Mouse (Mus musculus): ENCODE results near the gene Zfp160. TPM values are rescaled to one million over a fixed set of nuclear protein-coding genes. Genes with fewer than 3 reads are reported as not detected.

Zfp160 gene
- polyA plus RNA-seq (2014; fragmentation: Nextera tagmentation; extraction: Ambion mirVana), result 17.5 and 17.6 TPM in 2 replicates

DNA sequence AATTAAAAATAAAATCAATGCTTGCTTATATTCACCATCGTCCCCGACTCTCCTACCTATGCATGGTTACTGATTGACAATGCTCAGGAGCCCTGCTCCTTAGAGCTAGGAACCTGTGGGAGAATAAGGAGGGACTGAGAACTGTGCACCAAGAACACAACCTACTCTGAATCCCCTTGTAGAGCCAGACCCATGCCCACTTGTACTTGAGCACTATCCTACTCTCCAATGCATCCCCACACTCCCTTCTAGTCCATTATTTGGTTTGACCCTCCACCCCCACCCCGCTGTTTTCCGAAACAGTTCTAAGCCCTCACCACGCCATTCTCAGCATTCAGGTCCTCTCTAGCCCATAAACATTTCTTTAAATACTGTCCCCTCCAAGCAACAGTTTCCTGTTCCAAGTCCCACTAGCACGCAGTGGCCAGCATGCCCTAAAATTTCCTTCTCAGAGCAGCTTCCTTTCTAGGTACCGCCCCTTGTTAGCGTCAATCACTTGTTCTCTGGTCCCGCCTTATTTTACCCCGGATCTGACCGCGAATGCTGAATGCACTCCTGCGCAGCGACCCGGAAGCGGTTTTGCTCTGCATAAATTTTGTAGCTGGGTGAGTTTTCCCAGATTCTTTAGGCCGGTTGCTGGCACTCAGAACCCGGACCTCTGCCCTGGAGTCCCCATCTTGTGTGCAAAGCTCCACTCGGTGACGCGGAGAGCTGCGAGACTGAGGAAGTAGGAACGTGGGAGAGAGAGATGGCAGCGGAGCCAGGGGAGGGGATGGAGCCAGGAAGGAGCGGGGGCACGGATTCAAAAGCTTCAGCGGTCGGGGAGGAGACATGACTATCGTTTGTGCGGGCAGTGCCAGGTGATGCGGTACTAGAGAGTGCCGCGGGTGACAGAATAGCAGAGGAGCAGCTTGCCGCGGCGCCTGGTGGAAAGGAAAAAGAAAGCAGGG is at the start of gene Zfp160:
Gene Zfp160, plus strand, starts transcription at position 522 of the 950 bp plus-strand sequence.
- no peaks in the 10 kb centered on the region for H3K9me3 ChIP-seq (ENCODE audit: control insufficient read depth, low read length)
- 6% methylated on average over 36 of the region's 36 CpGs for WGBS

DNA sequence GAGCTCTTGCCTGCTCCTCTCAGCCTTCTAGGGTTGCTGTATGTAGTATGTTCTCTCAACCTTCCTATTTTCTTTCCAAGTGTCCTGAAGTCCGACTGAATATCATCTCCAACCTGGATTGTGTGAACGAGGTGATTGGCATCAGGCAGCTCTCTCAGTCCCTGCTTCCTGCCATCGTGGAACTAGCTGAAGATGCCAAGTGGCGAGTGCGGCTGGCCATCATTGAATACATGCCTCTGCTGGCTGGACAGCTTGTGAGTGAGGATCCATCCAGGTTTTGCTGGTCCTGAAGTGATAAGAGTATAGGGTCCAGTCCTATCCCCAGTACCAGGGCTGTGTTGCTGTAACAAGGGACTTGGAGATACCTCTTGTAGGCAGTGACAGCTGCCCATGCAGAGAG is 48.3 kb upstream of the Zfp160 start:
- DNase-seq (ENCODE audit: low spot score), result no peak
- Histone ChIP-seq H3K36me3 (ENCODE audit: control insufficient read depth, insufficient read depth, low read length) (peaks cover 46% of the 10 kb centered on the region), H3K4me1 (replicated peaks; ENCODE audit: control insufficient read depth, insufficient read depth, low read length) (no peaks in the 10 kb centered on the region), H3K27ac (ENCODE audit: low read depth, low read length) (no peak overlapping the region), H3K4me3 (ENCODE audit: low read depth, low read length) (no peak overlapping the region), H3K4me2 (ENCODE audit: low read depth, low read length, severe bottlenecking) (no peak overlapping the region), H3K27me3 (ENCODE audit: control insufficient read depth, insufficient read depth, low read length) (no peaks in the 10 kb centered on the region), H3K9me3 (ENCODE audit: control insufficient read depth, low read length) (no peaks in the 10 kb centered on the region), H3K9ac (ENCODE audit: low read length) (no peak overlapping the region)
- no peak for ATAC-seq (replicated peaks; ENCODE audit: low FRiP score)
- WGBS, result 95% methylated on average over 5 of the region's 5 CpGs

More for the DNA sequence above, at the start of gene Zfp160:
- peak within 1 kb of the TSS; percentile 77 for H3K4me3 ChIP-seq (ENCODE audit: low read depth, low read length)
- no peaks in the 10 kb centered on the region for H3K27me3 ChIP-seq (ENCODE audit: control insufficient read depth, insufficient read depth, low read length)
- H3K27ac ChIP-seq (ENCODE audit: low read depth, low read length), result peak within 1 kb of the TSS; percentile 58
- peak within 1 kb of the TSS; percentile 58 for H3K4me2 ChIP-seq (ENCODE audit: low read depth, low read length, severe bottlenecking)
- H3K4me1 ChIP-seq (replicated peaks; ENCODE audit: control insufficient read depth, insufficient read depth, low read length), result no peaks in the 10 kb centered on the region
- DNase-seq (ENCODE audit: low spot score) (peak; percentile 88), ATAC-seq (replicated peaks; ENCODE audit: low FRiP score) (peak; percentile 98)
- H3K36me3 ChIP-seq (ENCODE audit: control insufficient read depth, insufficient read depth, low read length), result no peaks in the 10 kb centered on the region; the same call in 1 of the 2 replicates
- peak within 1 kb of the TSS; percentile 87 for H3K9ac ChIP-seq (ENCODE audit: low read length)

DNA sequence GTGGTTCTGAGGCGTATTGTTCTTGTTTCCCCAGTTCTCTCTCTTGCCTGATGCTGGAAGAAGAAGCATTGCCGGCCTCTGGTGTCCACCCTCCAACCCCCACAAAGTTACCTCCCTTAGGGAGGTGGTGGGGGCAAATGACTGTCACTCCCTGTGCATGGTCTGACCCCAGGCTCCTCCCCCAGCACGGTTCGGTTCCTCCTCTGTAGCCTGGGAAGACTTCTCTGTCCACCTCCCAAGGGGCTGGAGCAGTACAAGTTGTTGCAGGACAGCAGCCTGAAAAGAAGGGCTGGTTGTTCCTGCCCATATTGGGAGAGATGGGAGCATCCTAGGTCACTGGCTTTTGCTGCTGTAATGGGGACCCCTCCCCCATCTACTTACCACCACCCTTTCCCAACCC is 43.3 kb upstream of the Zfp160 start:
- H3K4me2 ChIP-seq (ENCODE audit: low read depth, low read length, severe bottlenecking), result no peak overlapping the region
- no peak for DNase-seq (ENCODE audit: low spot score)
- H3K27me3 ChIP-seq (ENCODE audit: control insufficient read depth, insufficient read depth, low read length), result no peaks in the 10 kb centered on the region
- H3K9ac ChIP-seq (ENCODE audit: low read length), result no peak overlapping the region
- H3K9me3 ChIP-seq (ENCODE audit: control insufficient read depth, low read length), result no peaks in the 10 kb centered on the region
- H3K27ac ChIP-seq (ENCODE audit: low read depth, low read length), result no peak overlapping the region
- no peak overlapping the region for H3K4me3 ChIP-seq (ENCODE audit: low read depth, low read length)
- WGBS, result 89% methylated on average over 4 of the region's 4 CpGs
- peaks cover 10% of the 10 kb centered on the region; the same call in 1 of the 2 replicates for H3K36me3 ChIP-seq (ENCODE audit: control insufficient read depth, insufficient read depth, low read length)
- ATAC-seq (replicated peaks; ENCODE audit: low FRiP score), result no peak
- H3K4me1 ChIP-seq (replicated peaks; ENCODE audit: control insufficient read depth, insufficient read depth, low read length), result no peaks in the 10 kb centered on the region

DNA sequence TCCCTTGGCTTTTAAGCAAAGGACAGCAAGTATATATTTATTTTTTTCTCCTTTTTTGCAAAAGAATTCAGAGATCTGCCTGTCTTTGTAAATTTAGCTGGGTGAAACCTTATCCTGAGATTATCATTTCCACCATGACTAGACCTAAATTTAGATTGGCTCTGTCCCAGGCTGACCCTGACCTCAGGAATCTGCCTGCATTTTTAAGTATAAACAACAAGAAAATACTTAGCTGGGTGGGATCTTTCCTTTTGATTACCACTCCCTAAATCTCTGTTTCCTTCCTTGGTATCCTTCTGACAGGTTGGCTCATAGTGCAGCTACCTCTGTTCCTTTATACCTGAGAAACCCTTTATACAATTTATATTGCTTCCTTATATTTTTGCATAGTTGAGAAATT is 42.0 kb upstream of the Zfp160 start:
- no peak overlapping the region for H3K4me2 ChIP-seq (ENCODE audit: low read depth, low read length, severe bottlenecking)
- no peak overlapping the region for H3K4me3 ChIP-seq (ENCODE audit: low read depth, low read length)
- DNase-seq (ENCODE audit: low spot score) (no peak), ATAC-seq (replicated peaks; ENCODE audit: low FRiP score) (no peak)
- H3K36me3 ChIP-seq (ENCODE audit: control insufficient read depth, insufficient read depth, low read length), result peaks cover 2% of the 10 kb centered on the region; the same call in 1 of the 2 replicates
- no peaks in the 10 kb centered on the region for H3K4me1 ChIP-seq (replicated peaks; ENCODE audit: control insufficient read depth, insufficient read depth, low read length)
- H3K9ac ChIP-seq (ENCODE audit: low read length), result no peak overlapping the region
- H3K9me3 ChIP-seq (ENCODE audit: control insufficient read depth, low read length), result no peaks in the 10 kb centered on the region
- no peak overlapping the region for H3K27ac ChIP-seq (ENCODE audit: low read depth, low read length)
- no peaks in the 10 kb centered on the region for H3K27me3 ChIP-seq (ENCODE audit: control insufficient read depth, insufficient read depth, low read length)

DNA sequence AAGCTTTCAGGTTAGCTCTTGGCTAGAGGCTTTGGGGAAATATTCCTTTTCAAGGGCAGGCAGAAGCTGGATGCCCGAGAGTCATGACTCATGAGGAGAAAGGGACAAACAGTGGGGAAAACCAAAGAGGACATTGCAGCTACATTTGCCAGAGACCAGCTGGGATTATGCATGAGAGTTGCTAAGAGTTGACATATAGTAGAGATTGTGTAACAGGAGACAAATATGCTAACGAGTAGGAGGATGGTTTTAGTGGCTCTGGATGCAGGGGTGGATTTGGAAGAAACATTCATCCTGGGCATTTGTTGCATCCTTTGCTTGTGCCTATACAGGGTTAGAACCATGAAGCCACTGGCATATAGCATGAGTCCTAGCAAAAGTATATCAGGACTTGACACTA is 15.0 kb upstream of the Zfp160 start:
- no peaks in the 10 kb centered on the region for H3K36me3 ChIP-seq (ENCODE audit: control insufficient read depth, insufficient read depth, low read length)
- no peak overlapping the region for H3K9ac ChIP-seq (ENCODE audit: low read length)
- DNase-seq (ENCODE audit: low spot score), result no peak
- WGBS, result 82% methylated on average over 2 of the region's 2 CpGs
- H3K4me3 ChIP-seq (ENCODE audit: low read depth, low read length), result no peak overlapping the region
- H3K4me2 ChIP-seq (ENCODE audit: low read depth, low read length, severe bottlenecking), result no peak overlapping the region
- H3K27me3 ChIP-seq (ENCODE audit: control insufficient read depth, insufficient read depth, low read length), result no peaks in the 10 kb centered on the region
- H3K4me1 ChIP-seq (replicated peaks; ENCODE audit: control insufficient read depth, insufficient read depth, low read length), result no peaks in the 10 kb centered on the region
- H3K9me3 ChIP-seq (ENCODE audit: control insufficient read depth, low read length), result no peaks in the 10 kb centered on the region
- no peak overlapping the region for H3K27ac ChIP-seq (ENCODE audit: low read depth, low read length)
- no peak for ATAC-seq (replicated peaks; ENCODE audit: low FRiP score)

DNA sequence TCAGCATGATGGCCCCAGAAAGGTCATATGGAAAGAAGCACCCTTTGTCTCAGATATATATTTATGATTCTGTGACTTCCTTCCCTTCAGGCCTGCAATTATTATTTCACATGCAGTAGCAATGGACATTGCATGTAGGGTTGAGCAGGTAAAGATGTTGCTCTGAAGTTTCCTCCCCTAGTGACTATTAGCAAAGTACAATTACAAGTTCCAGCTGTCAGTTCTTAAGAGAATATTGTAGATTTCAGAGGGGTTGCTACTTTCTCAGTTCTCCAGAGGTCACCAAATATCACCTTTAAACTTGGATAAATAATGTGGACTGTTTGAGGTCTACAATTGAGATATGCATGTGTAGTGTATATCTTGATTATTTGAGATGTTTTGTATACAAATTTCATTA is 12.3 kb upstream of the Zfp160 start, which contains the start of gene Vmn1r233:
Gene Vmn1r233, minus strand, starts transcription at position 101 of the 400 bp plus-strand sequence.
- no peak within 1 kb of the TSS for H3K4me3 ChIP-seq (ENCODE audit: low read depth, low read length)
- no peak for DNase-seq (ENCODE audit: low spot score)
- H3K27ac ChIP-seq (ENCODE audit: low read depth, low read length), result no peak within 1 kb of the TSS
- no peak for ATAC-seq (replicated peaks; ENCODE audit: low FRiP score)
- no peaks in the 10 kb centered on the region for H3K36me3 ChIP-seq (ENCODE audit: control insufficient read depth, insufficient read depth, low read length)
- H3K4me2 ChIP-seq (ENCODE audit: low read depth, low read length, severe bottlenecking), result no peak within 1 kb of the TSS
- H3K27me3 ChIP-seq (ENCODE audit: control insufficient read depth, insufficient read depth, low read length), result no peaks in the 10 kb centered on the region
- H3K4me1 ChIP-seq (replicated peaks; ENCODE audit: control insufficient read depth, insufficient read depth, low read length), result no peaks in the 10 kb centered on the region
- no peaks in the 10 kb centered on the region for H3K9me3 ChIP-seq (ENCODE audit: control insufficient read depth, low read length)
- no peak within 1 kb of the TSS for H3K9ac ChIP-seq (ENCODE audit: low read length)

DNA sequence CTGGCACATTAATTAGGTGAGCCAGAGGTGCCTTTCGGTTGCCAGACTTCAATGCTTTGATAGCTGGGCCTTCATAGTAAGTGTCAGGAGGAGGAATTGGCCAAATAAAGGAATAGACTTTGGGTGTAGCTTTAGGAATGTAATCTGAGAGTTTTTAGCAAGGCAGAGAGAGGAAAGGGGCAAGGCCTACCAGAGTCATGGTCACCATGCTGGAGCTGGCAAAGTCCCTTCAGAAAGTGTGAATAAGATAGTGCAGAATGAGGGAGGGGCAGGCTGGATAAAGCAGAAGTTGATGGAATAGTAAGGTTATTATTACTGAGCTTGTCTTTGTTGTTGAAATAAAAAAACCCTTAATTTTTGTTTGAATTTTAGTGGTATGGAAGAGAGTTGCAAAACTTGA is 1.0 kb downstream of the Zfp160 start:
- H3K27me3 ChIP-seq (ENCODE audit: control insufficient read depth, insufficient read depth, low read length), result no peaks in the 10 kb centered on the region
- peak overlapping the region; percentile 77 for H3K4me3 ChIP-seq (ENCODE audit: low read depth, low read length)
- 24% methylated on average over 1 of the region's 1 CpGs for WGBS
- ATAC-seq (replicated peaks; ENCODE audit: low FRiP score) (no peak), DNase-seq (ENCODE audit: low spot score) (no peak)
- no peaks in the 10 kb centered on the region; the same call in 1 of the 2 replicates for H3K36me3 ChIP-seq (ENCODE audit: control insufficient read depth, insufficient read depth, low read length)
- no peaks in the 10 kb centered on the region for H3K4me1 ChIP-seq (replicated peaks; ENCODE audit: control insufficient read depth, insufficient read depth, low read length)
- peak overlapping the region; percentile 87 for H3K9ac ChIP-seq (ENCODE audit: low read length)
- no peaks in the 10 kb centered on the region for H3K9me3 ChIP-seq (ENCODE audit: control insufficient read depth, low read length)
- peak overlapping the region; percentile 58 for H3K4me2 ChIP-seq (ENCODE audit: low read depth, low read length, severe bottlenecking)
- no peak overlapping the region for H3K27ac ChIP-seq (ENCODE audit: low read depth, low read length)

DNA sequence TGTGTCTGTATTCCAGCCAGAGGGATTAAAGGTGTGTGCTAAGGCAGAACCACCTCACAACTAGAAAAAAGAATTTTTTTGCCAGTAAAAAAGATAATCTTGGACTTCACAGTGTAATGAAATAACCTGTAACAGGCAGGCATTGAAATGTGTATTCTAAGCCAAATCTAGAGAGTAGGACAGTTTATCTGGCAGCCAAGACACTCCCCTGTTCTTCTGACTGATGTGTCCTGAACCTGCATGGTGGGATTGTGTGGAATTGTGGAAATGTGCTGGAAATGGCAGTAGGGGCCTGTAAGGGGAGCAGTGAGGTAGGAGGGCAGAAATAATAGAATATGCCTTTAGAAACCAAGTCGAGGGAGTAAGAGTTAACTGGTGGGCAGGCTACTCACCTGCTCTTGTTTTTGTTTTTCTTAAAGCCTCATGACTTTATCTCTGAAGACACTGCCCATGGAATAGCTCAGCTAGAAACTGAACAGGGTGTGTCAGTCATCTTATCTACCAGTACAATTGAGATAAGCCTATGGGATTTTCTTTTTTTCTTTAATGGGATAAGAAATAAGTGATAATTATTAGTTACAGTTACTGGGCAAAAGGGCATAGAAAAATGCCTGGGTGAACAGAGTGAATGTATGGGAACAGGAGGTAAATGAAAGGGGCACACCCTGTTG is 9.8 kb downstream of the Zfp160 start:
- no peak overlapping the region for H3K9ac ChIP-seq (ENCODE audit: low read length)
- H3K4me2 ChIP-seq (ENCODE audit: low read depth, low read length, severe bottlenecking), result no peak overlapping the region
- DNase-seq (ENCODE audit: low spot score) (no peak), ATAC-seq (replicated peaks; ENCODE audit: low FRiP score) (no peak)
- no peaks in the 10 kb centered on the region for H3K4me1 ChIP-seq (replicated peaks; ENCODE audit: control insufficient read depth, insufficient read depth, low read length)
- WGBS, result 79% methylated on average over 1 of the region's 1 CpGs
- no peaks in the 10 kb centered on the region for H3K9me3 ChIP-seq (ENCODE audit: control insufficient read depth, low read length)
- no peaks in the 10 kb centered on the region for H3K27me3 ChIP-seq (ENCODE audit: control insufficient read depth, insufficient read depth, low read length)
- no peak overlapping the region for H3K4me3 ChIP-seq (ENCODE audit: low read depth, low read length)
- H3K36me3 ChIP-seq (ENCODE audit: control insufficient read depth, insufficient read depth, low read length), result peaks cover 12% of the 10 kb centered on the region; the same call in 1 of the 2 replicates
- no peak overlapping the region for H3K27ac ChIP-seq (ENCODE audit: low read depth, low read length)
